Mouse (Mus musculus): ENCODE results near the gene Cadm3. TPM values are rescaled to one million over a fixed set of nuclear protein-coding genes. Genes with fewer than 3 reads are reported as not detected.
"Not testable (repeated sequence)": the region's sequence is repeated elsewhere in the genome, so short reads cannot be mapped to it uniquely, and the experiment has no call there.

The Cadm3 gene
- polyA plus RNA-seq, 1 experiment from 2014 or later = 1.5 TPM

DNA sequence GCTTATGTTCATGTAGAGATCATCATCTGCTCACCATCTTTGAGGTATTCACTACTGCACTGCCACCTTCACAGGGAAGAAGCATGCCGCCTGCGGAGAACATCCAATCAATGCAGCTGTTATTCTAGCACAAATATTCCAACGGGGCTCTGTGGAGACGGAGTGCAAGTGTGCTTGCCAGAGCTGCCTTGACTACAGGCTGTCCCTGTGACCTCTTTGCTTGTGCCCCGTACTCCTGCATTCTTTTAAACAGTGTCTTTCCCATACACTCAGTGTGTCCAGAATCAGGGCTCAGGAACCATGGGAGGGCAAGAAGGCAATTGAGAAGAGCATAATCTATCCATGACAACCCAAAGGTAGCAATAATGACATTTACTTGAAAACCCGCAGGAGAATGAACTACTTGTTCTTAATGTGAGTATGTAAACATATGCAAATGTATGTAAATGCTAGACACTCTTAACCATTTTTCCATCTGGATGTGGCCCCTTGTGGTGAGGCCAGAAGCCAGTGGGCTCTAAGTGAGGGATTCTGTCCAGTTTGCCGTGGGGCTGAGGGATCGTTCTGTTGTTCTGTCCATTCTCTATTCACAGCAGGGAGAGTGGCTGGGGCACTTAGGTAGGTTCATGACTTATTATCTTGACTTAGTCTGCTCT, 45.8 kb downstream of the Cadm3 start:
- Histone ChIP-seq H3K36me3 (no peaks in the 10 kb centered on the region), H3K4me2 (no peak overlapping the region), H3K9ac (no peak overlapping the region), H3K4me1 (replicated peaks) (peaks cover 30% of the 10 kb centered on the region), H3K27me3 (no peaks in the 10 kb centered on the region), H3K27ac (no peak overlapping the region), H3K4me3 (replicated peaks) (no peak overlapping the region), H3K9me3 (replicated peaks) (no peaks in the 10 kb centered on the region)
- DNase-seq (no peak), ATAC-seq (ENCODE audit: low read depth) (no peak)
- 71% methylated on average over 8 of the region's 8 CpGs for WGBS (ENCODE audit: insufficient replicate concordance)

DNA sequence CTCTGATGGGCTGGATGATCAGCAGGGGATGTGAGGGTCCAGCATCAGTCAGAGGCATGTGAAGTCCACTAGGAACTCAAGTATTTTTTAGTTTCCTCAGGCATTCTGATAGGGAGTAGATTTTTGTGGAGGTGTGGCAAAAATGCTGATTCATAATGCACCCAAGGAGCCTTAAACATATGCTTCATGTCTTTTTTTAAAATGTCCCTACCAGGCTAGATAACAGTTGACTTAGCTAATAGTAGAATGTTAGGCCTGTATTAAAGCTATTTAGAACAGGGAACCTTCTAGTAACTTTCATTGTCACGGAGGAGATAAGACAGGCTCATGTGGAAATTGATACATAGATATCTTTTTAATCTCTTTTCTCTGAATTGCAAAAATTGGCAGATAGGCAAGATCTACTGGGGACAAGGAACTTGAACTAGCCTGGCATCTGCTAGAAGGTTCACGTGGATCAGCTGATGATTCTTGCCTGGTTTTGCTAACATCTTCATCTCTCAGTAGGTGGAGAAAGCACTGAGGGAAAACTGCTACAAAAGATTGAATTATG, 49.5 kb downstream of the Cadm3 start:
- Histone ChIP-seq H3K4me1 (replicated peaks) (0 out of 2 replicates have a peak, but pooled peaks cover 6% of the 10 kb centered on the region), H3K27me3 (no peaks in the 10 kb centered on the region), H3K36me3 (no peaks in the 10 kb centered on the region), H3K4me3 (replicated peaks) (no peak overlapping the region), H3K9me3 (replicated peaks) (no peaks in the 10 kb centered on the region), H3K27ac (no peak overlapping the region), H3K9ac (no peak overlapping the region), H3K4me2 (no peak overlapping the region)
- ATAC-seq (ENCODE audit: low read depth) (no peak), DNase-seq (no peak)
- WGBS (ENCODE audit: insufficient replicate concordance) = 52% methylated on average over 2 of the region's 2 CpGs

DNA sequence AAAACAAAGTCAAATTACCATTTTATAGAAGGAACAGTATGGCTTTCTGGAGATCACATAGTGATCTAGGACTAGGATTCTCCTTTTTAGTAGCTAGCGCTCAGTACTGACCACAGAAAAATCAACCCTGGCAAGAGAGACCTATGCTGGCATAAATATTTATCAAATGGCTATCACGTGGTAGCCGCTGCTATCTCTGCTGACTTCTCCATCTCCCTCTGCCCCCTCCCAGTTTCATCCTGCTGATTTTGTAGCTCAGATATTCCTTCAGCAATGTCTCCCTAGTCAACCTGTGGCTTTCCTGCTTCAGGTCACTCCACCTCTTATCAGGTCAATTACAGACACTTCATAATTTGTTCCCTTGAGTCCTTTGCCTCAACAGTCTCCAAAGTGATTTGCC, 51.8 kb downstream of the Cadm3 start:
- H3K4me2 ChIP-seq = no peak overlapping the region
- WGBS (ENCODE audit: insufficient replicate concordance) = 66% methylated on average over 3 of the region's 3 CpGs
- H3K4me1 ChIP-seq (replicated peaks) = 0 out of 2 replicates have a peak, but pooled peaks cover 6% of the 10 kb centered on the region
- no peak overlapping the region for H3K27ac ChIP-seq
- H3K27me3 ChIP-seq = no peaks in the 10 kb centered on the region
- no peak for ATAC-seq (ENCODE audit: low read depth)
- H3K4me3 ChIP-seq (replicated peaks) = no peak overlapping the region
- no peaks in the 10 kb centered on the region for H3K36me3 ChIP-seq
- no peak for DNase-seq
- no peak overlapping the region for H3K9ac ChIP-seq
- no peaks in the 10 kb centered on the region for H3K9me3 ChIP-seq (replicated peaks)

DNA sequence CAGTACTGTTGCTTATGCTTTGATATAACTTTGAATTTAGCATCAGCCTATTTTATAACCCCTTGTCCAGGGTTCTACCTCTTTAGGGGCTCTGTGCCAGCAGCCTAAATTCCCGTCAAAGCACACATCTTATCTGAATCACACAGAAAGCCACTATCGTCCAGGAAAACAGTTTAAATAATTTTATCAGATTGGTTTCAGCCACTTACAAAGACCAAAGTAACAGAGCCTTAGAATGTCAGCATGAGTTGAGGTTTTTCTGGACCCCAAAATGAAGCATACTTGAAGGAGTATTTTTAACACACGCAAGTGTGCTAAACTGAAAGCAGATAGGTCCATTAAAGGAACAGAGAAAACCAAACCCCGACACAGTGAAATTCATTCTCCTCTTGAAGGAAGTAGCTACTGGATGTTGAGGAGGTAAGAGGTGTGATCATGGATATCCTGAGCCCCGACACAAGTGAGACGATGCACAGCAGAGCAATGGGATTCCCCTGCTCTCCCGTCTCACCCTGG, 53.9 kb downstream of the Cadm3 start:
- not testable (repeated sequence) for H3K36me3 ChIP-seq; H3K4me3 ChIP-seq (replicated peaks); H3K4me1 ChIP-seq (replicated peaks); H3K27me3 ChIP-seq; H3K9me3 ChIP-seq (replicated peaks); H3K4me2 ChIP-seq; DNase-seq; H3K9ac ChIP-seq; ATAC-seq (ENCODE audit: low read depth); H3K27ac ChIP-seq
- WGBS (ENCODE audit: insufficient replicate concordance) = 51% methylated on average over 7 of the region's 7 CpGs

DNA sequence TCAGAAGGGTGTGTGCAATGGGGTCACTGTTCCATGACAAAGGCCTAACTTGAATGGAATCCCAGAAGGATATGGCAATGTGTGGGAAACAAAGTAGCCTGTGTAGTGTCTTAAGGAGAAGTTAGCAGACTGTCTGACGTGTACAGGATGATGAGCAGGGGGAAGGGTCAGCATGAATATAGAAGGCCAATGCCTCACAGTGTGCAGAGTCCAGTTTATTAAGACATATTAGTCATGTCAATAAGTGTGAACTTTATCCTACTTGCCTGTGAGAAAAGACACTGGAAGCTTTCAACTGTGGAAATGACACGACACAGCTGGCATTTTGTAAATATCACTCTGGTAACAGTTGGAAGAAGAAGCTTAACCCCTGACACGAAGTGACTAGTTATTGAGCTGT, 64.7 kb downstream of the Cadm3 start:
- H3K27me3 ChIP-seq; H3K36me3 ChIP-seq; ATAC-seq (ENCODE audit: low read depth); H3K4me2 ChIP-seq; H3K9me3 ChIP-seq (replicated peaks); H3K4me1 ChIP-seq (replicated peaks); H3K4me3 ChIP-seq (replicated peaks); DNase-seq; H3K9ac ChIP-seq; H3K27ac ChIP-seq: not testable (repeated sequence)
- 40% methylated on average over 3 of the region's 3 CpGs for WGBS (ENCODE audit: insufficient replicate concordance)

Other genes starting within 250 kb of the Cadm3 start
- not detected in 2 replicates for gene Olfr1408, start 230.3 kb downstream of the Cadm3 start, polyA plus RNA-seq (2015; fragmentation: Nextera tagmentation; extraction: Ambion mirVana)
- gene Olfr1406, start 177.1 kb downstream of the Cadm3 start, polyA plus RNA-seq (2015; fragmentation: Nextera tagmentation; extraction: Ambion mirVana) = not detected in 2 replicates
- gene Olfr218, start 169.9 kb downstream of the Cadm3 start, polyA plus RNA-seq (2015; fragmentation: Nextera tagmentation; extraction: Ambion mirVana) = not detected in 2 replicates
- not detected in 2 replicates for gene Olfr1404, start 155.3 kb downstream of the Cadm3 start, polyA plus RNA-seq (2015; fragmentation: Nextera tagmentation; extraction: Ambion mirVana)
- 0.13 TPM in 1 of 2 replicates, not detected in the other for gene Fcer1a, start 140.5 kb downstream of the Cadm3 start, polyA plus RNA-seq (2015; fragmentation: Nextera tagmentation; extraction: Ambion mirVana)
- gene Olfr418, start 101.7 kb downstream of the Cadm3 start, polyA plus RNA-seq (2015; fragmentation: Nextera tagmentation; extraction: Ambion mirVana) = not detected in 2 replicates
- gene Mptx2, start 89.9 kb downstream of the Cadm3 start, polyA plus RNA-seq (2015; fragmentation: Nextera tagmentation; extraction: Ambion mirVana) = not detected in 2 replicates
- gene Ackr1, start 33.9 kb downstream of the Cadm3 start, polyA plus RNA-seq (2015; fragmentation: Nextera tagmentation; extraction: Ambion mirVana) = 61.5 and 68.9 TPM in 2 replicates
- gene Aim2, start 16.8 kb downstream of the Cadm3 start, polyA plus RNA-seq (2015; fragmentation: Nextera tagmentation; extraction: Ambion mirVana) = 4.3 and 5.1 TPM in 2 replicates
- gene Ifi206, start 123.3 kb upstream of the Cadm3 start, polyA plus RNA-seq (2015; fragmentation: Nextera tagmentation; extraction: Ambion mirVana) = 0.10 and 0.12 TPM in 2 replicates
- gene Ifi214, start 168.3 kb upstream of the Cadm3 start, polyA plus RNA-seq (2015; fragmentation: Nextera tagmentation; extraction: Ambion mirVana) = not detected in 2 replicates
- not detected in 2 replicates for gene Ifi213, start 231.6 kb upstream of the Cadm3 start, polyA plus RNA-seq (2015; fragmentation: Nextera tagmentation; extraction: Ambion mirVana)

Data from liver, embryonic 13.5 days (tissue).